Mouse (Mus musculus): ENCODE data around the gene Prokr2. TPM values are rescaled to one million over a fixed set of nuclear protein-coding genes. Genes with fewer than 3 reads are reported as not detected.
A peak's percentile ranks its signal among the peaks of the same experiment; 100 is the strongest.

The Prokr2 gene
- polyA plus RNA-seq, 1 experiment from 2014 or later, result not detected

GRCm38 (mm10) chr2:132375135-132375534 is 10.1 kb downstream of the Prokr2 start:
- DNase-seq (ENCODE audit: low spot score) (no peak), ATAC-seq (ENCODE audit: low FRiP score, low TSS enrichment) (no peak)
- Histone ChIP-seq H3K36me3 (ENCODE audit: control insufficient read depth, insufficient read depth, low read length) (no peaks in the 10 kb centered on the region), H3K9me3 (ENCODE audit: control insufficient read depth, low read length) (no peaks in the 10 kb centered on the region), H3K4me3 (ENCODE audit: low read depth, low read length) (no peak overlapping the region), H3K4me2 (replicated peaks; ENCODE audit: low read depth) (no peak overlapping the region), H3K9ac (ENCODE audit: low read length) (no peak overlapping the region), H3K4me1 (replicated peaks; ENCODE audit: control insufficient read depth, insufficient read depth) (no peaks in the 10 kb centered on the region), H3K27ac (replicated peaks) (no peak overlapping the region), H3K27me3 (ENCODE audit: control insufficient read depth, insufficient read depth, low read length) (no peaks in the 10 kb centered on the region)
- TF ChIP-seq CTCF (IDR thresholded peaks at IDR 0.05; ENCODE audit: low read depth), result no peak
- no peak for TF ChIP-seq EP300 (optimal IDR thresholded peaks at IDR 0.05)
- 64% methylated on average over 9 of the region's 9 CpGs for WGBS

- Histone ChIP-seq H3K4me1 (replicated peaks; ENCODE audit: control insufficient read depth, insufficient read depth) (no peaks in the 10 kb centered on the region), H3K36me3 (ENCODE audit: control insufficient read depth, insufficient read depth, low read length) (no peaks in the 10 kb centered on the region), H3K9ac (ENCODE audit: low read length) (no peak overlapping the region), H3K4me3 (ENCODE audit: low read depth, low read length) (no peak overlapping the region), H3K27ac (replicated peaks) (no peak overlapping the region), H3K9me3 (ENCODE audit: control insufficient read depth, low read length) (no peaks in the 10 kb centered on the region), H3K27me3 (ENCODE audit: control insufficient read depth, insufficient read depth, low read length) (no peaks in the 10 kb centered on the region), H3K4me2 (replicated peaks; ENCODE audit: low read depth) (no peak overlapping the region)
- TF ChIP-seq CTCF (IDR thresholded peaks at IDR 0.05; ENCODE audit: low read depth) (no peak), EP300 (optimal IDR thresholded peaks at IDR 0.05) (no peak)
- no peak for DNase-seq (ENCODE audit: low spot score)
- no peak for ATAC-seq (ENCODE audit: low FRiP score, low TSS enrichment)
- WGBS, result 91% methylated on average over 17 of the region's 17 CpGs
Observed at GRCm38 (mm10) chr2:132373748-132374147, 11.5 kb downstream of the Prokr2 start.

- ATAC-seq (ENCODE audit: low FRiP score, low TSS enrichment) (no peak), DNase-seq (ENCODE audit: low spot score) (no peak)
- Histone ChIP-seq H3K27ac (replicated peaks) (no peak overlapping the region), H3K36me3 (ENCODE audit: control insufficient read depth, insufficient read depth, low read length) (no peaks in the 10 kb centered on the region), H3K4me2 (replicated peaks; ENCODE audit: low read depth) (no peak overlapping the region), H3K9me3 (ENCODE audit: control insufficient read depth, low read length) (no peaks in the 10 kb centered on the region), H3K9ac (ENCODE audit: low read length) (no peak overlapping the region), H3K27me3 (ENCODE audit: control insufficient read depth, insufficient read depth, low read length) (no peaks in the 10 kb centered on the region), H3K4me1 (replicated peaks; ENCODE audit: control insufficient read depth, insufficient read depth) (no peaks in the 10 kb centered on the region), H3K4me3 (ENCODE audit: low read depth, low read length) (no peak overlapping the region)
- TF ChIP-seq CTCF (IDR thresholded peaks at IDR 0.05; ENCODE audit: low read depth), result no peak
- TF ChIP-seq EP300 (optimal IDR thresholded peaks at IDR 0.05), result no peak
- whole genome bisulfite sequencing, result 63% methylated on average over 3 of the region's 3 CpGs
Observed at GRCm38 (mm10) chr2:132368433-132368832, 16.8 kb downstream of the Prokr2 start.

- ATAC-seq (ENCODE audit: low FRiP score, low TSS enrichment), result no peak
- Histone ChIP-seq H3K36me3 (ENCODE audit: control insufficient read depth, insufficient read depth, low read length) (no peaks in the 10 kb centered on the region), H3K9me3 (ENCODE audit: control insufficient read depth, low read length) (no peaks in the 10 kb centered on the region), H3K4me3 (ENCODE audit: low read depth, low read length) (no peak overlapping the region), H3K4me1 (replicated peaks; ENCODE audit: control insufficient read depth, insufficient read depth) (no peaks in the 10 kb centered on the region), H3K27ac (replicated peaks) (no peak overlapping the region), H3K27me3 (ENCODE audit: control insufficient read depth, insufficient read depth, low read length) (no peaks in the 10 kb centered on the region), H3K4me2 (replicated peaks; ENCODE audit: low read depth) (no peak overlapping the region), H3K9ac (ENCODE audit: low read length) (no peak overlapping the region)
- TF ChIP-seq EP300 (optimal IDR thresholded peaks at IDR 0.05) (no peak), CTCF (IDR thresholded peaks at IDR 0.05; ENCODE audit: low read depth) (no peak)
- DNase-seq (ENCODE audit: low spot score), result no peak
- 77% methylated on average over 11 of the region's 11 CpGs for WGBS
Observed at GRCm38 (mm10) chr2:132343846-132344245, 41.4 kb downstream of the Prokr2 start.

- Histone ChIP-seq H3K9me3 (ENCODE audit: control insufficient read depth, low read length) (no peaks in the 10 kb centered on the region), H3K27ac (replicated peaks) (no peak overlapping the region), H3K27me3 (ENCODE audit: control insufficient read depth, insufficient read depth, low read length) (no peaks in the 10 kb centered on the region), H3K9ac (ENCODE audit: low read length) (no peak overlapping the region), H3K4me2 (replicated peaks; ENCODE audit: low read depth) (no peak overlapping the region), H3K36me3 (ENCODE audit: control insufficient read depth, insufficient read depth, low read length) (no peaks in the 10 kb centered on the region), H3K4me3 (ENCODE audit: low read depth, low read length) (no peak overlapping the region), H3K4me1 (replicated peaks; ENCODE audit: control insufficient read depth, insufficient read depth) (no peaks in the 10 kb centered on the region)
- DNase-seq (ENCODE audit: low spot score) (no peak), ATAC-seq (ENCODE audit: low FRiP score, low TSS enrichment) (no peak)
- TF ChIP-seq CTCF (IDR thresholded peaks at IDR 0.05; ENCODE audit: low read depth) (no peak), EP300 (optimal IDR thresholded peaks at IDR 0.05) (no peak)
- 92% methylated on average over 3 of the region's 3 CpGs for WGBS
Observed at GRCm38 (mm10) chr2:132341293-132341692, 44.0 kb downstream of the Prokr2 start.

- no peak for TF ChIP-seq EP300 (optimal IDR thresholded peaks at IDR 0.05)
- no peak for TF ChIP-seq CTCF (IDR thresholded peaks at IDR 0.05; ENCODE audit: low read depth)
- Histone ChIP-seq H3K9ac (ENCODE audit: low read length) (no peak overlapping the region), H3K36me3 (ENCODE audit: control insufficient read depth, insufficient read depth, low read length) (no peaks in the 10 kb centered on the region), H3K9me3 (ENCODE audit: control insufficient read depth, low read length) (no peaks in the 10 kb centered on the region), H3K4me3 (ENCODE audit: low read depth, low read length) (no peak overlapping the region), H3K27me3 (ENCODE audit: control insufficient read depth, insufficient read depth, low read length) (no peaks in the 10 kb centered on the region), H3K27ac (replicated peaks) (no peak overlapping the region), H3K4me2 (replicated peaks; ENCODE audit: low read depth) (no peak overlapping the region), H3K4me1 (replicated peaks; ENCODE audit: control insufficient read depth, insufficient read depth) (no peaks in the 10 kb centered on the region)
- DNase-seq (ENCODE audit: low spot score) (no peak), ATAC-seq (ENCODE audit: low FRiP score, low TSS enrichment) (peak; percentile 64)
- WGBS, result 48% methylated on average over 2 of the region's 2 CpGs
Observed at GRCm38 (mm10) chr2:132340350-132340749, 44.9 kb downstream of the Prokr2 start.
